Mouse (Mus musculus): ENCODE data around the gene Ackr2.

DNA sequence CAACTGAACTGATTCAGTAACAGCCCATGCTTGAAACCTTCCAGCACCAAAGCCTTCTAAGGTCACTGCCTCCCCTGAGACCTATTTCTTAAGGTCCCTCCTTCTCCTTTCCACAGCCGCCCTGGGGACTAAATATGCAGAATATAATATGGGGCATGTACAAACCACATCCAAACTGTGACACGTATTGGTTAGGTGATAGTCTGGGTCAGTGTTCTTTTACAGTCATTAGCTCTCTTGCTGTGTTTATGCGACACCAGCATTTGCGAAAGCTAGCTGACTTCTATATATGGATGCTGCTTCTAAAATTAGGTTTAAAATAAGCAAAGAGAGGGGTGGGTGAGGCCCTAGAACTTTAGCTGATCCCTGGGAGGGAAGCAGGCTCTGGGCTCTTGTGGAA lies 1.3 kb upstream of the Ackr2 start:
- TF ChIP-seq CTCF (IDR thresholded peaks at IDR 0.05; ENCODE audit: low read depth) = no peak
- no peak for TF ChIP-seq EP300 (IDR thresholded peaks at IDR 0.05; ENCODE audit: low read depth)

Data from liver, embryonic 14.5 days (tissue).